Mouse (Mus musculus): ENCODE measurements at regions not wholly inside any gene's neighbourhood (a gene's known extent, or its start where the extent isn't known, plus 50 kb on each side); places are given as distances from the start of the nearest gene placed in this dataset.

DNA sequence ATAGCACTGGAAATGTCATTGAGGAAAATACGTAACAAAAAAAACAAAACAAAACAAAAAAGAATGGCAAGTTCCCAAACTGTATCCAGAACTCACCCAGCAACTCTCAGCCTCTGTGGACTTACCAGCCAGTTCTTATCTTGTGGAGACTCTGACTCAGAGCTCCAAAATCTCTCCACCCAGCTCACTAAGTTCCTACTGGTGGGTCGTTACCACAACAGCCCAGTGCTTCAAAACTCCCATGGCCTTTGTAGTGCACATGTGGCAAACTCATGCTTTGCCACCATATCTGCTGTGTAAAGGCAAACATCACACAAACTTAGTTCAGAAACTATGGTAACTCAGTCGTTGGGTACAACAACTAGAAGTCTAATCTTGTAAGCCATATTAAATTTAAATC, 71.0 kb upstream of the Nrip1 start:
- no peak for DNase-seq (ENCODE audit: low spot score)

DNA sequence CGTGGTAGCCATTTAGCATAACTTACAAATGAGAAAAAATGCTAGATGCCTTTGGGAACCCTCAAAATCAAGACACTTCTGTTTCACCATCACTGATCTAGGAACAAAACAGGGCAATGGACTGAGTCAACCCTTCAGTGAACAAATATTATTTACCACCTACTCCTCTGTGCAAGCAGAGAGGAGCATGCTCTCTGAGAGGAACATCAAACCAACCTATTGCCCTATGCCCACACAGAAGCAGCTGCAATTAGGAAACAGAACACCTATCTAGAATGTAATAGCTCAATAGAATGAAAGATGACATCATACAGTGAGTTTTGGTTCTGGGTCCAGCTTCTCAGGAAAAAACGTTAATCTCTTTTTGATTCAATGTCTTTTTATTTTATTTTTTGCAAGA, 69.0 kb upstream of the Nrip1 start:
- no peak for DNase-seq (ENCODE audit: low spot score)

DNA sequence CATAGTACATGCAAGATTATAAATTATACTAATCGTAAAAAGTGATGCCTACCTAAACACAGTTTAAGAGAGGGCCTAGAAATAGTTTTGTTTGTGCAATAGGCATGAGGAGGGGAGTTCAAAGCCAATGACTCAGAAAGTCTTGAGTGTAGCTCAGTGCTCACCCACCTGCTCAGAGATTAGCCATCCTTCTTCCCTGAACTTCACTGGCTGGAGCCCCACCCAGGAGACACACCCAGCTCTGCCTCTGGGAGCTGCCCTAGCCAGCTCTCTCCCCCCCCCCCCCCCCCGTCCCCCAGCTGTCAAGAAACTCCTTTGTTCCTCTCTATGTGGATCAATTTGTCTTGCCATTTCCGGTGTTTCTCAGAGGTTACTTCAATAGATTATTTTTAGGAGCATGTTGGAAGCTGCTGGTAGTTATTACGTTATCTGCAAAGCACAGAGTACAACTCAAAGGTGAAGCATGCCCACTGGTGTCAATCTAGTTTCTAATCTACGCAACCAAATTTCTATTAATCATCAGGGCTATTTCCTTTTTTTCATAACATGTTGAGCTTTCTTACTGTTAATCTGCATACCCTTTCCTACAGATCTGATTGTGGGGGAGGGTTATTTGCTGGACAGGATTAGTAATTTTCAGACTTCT, 68.3 kb upstream of the Nrip1 start:
- no peak for DNase-seq (ENCODE audit: low spot score)

DNA sequence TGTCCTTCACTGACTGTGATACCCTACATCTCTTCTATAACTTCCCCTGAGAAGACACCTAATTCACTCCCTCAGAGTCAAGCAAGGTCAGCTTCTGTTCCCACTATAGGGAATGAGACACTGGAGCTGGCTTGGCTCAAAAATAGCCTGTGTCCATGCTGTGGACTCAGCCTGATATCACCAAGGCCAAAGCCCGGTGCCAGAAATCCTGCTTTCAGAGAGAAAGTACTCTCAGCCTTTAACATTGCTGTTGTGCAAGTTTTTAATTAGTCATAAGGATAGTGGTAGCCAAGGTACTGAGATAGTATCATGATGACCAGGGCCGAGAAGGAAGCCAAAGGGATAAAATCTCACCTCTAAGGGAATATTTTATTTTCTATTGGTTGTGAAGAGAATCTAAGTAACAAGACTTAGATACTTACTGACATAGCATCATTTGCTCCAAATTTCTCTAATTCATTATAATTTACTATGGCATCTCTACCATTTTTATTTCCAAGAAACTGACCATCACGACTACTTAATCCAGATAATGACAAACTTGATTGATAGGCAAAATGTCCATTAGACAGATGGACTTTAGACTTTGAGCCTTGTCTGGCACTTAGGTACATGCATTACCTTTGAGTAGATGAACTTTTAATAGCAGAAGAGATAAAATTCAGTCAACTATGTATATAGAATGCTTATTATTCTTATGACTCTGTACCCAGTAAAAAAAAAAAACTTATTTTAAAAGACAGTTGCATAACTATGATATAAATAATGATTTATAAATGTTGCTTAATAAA, 64.7 kb upstream of the Nrip1 start:
- DNase-seq (ENCODE audit: low spot score) = no peak

DNA sequence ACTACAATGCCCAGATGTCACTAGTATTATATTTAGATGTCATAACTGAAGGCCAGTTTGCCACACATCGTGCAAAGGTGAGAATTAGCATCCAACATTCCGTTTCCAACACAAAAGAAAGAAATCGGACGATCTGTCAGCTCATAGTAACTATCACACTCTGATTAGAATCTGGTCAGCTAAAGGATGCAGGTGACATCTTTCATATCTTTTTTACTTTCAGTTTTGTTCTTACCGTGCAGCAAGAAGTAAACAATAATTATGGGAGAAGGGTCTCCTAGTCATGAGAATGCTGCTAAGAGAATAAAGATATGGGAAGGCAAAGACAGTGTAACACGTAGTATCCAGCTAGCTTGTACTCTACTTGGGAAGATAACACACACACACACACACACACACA, 62.7 kb upstream of the Nrip1 start:
- DNase-seq (ENCODE audit: low spot score) = no peak

DNA sequence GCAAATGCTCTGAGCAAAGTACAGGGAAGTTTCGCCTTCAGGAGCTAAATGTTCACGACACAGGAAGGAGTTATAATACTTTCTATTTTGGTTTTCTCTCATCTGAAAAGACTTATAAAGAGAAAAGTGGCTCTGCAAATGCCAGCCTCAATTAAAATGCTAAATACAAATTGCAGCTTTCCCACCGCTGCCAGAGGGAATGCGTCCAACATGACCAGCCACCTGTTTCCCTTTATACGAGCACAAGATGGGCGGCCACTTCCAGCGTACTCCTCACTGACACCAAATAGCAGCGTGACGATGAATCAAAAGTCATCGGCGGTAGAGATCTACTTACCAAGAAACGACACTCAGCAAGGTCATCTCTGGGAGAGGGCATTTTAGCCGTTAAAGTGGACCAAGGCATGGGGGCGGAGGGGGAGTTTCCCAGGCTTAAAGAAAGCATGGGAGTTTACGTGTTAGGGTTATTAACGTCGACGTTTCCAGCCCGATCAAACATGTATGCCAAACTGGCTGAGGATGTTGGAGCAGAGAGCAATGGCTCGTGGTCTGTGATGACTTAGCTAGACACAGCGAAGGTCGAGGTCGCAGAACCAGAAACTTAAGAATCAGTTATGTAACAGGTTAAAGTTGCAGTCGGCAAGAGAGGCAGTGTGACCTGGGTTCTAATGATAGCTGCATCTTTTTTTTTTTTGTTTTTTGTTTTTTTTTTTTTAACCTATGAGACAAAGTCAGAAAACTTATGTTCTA, 59.6 kb upstream of the Nrip1 start:
- no peak for DNase-seq (ENCODE audit: low spot score)

DNA sequence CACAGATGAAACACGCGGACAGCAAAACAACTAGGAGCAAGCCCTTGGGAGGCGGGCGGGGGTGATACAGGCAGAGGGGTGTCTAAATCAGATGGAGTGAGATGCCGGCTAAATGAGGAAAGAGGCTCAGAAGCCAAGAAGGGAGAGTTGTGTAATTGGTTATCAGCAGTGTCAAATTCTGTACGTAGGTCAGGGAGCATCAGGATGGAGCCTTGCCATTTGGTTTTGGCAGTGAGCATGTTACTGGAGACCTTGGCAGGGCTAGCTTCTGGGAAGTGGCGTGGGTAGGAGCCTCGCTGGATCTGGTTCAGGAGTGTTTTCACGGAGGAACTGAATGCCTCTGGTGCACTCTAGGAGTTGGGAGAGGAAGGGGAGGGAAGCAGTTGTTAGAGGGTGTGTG, 58.7 kb upstream of the Nrip1 start:
- DNase-seq (ENCODE audit: low spot score) = no peak

DNA sequence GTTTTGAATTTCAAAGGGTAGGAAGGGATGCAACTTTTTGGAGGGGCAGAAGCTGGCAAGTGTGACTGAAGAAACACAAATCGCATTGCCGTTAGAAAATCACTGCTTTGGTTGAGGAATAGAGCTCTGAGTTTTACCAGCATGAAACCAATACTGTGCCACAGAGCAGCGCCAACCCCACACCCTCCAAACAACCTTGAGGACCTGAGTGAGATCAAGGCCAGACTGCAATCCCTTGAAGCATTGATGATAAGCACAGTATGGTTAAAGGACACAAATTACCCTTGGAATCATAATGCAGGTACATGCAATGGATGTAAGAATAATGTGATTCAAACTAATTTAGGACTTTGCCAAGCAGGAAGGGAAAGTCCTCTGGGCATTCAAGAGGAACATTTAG, 55.5 kb upstream of the Nrip1 start:
- no peak for DNase-seq (ENCODE audit: low spot score)

DNA sequence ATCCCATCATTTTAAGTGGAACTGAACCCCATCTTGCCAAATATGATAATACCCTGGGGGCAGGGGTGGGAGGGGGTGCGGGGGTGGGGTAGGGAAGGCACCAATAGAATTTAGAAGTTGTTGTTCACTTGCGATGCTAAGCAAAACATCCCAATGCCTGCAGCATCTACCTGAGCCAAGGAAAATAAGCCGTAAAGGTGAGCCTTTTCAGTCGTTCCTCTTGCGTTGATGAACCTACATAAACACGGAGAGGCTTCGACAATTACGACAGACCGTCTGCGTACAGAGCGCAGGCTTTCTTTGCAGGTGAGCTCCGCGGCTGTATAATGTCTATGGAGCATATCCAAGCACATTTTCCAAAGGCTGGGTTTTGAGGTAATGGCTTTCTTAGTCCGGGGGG, 50.3 kb upstream of the Nrip1 start:
- DNase-seq (ENCODE audit: low spot score) = no peak
